Mouse (Mus musculus): ENCODE measurements at regions not wholly inside any gene's neighbourhood (a gene's known extent, or its start where the extent isn't known, plus 50 kb on each side); places are given as distances from the start of the nearest gene placed in this dataset.

DNA sequence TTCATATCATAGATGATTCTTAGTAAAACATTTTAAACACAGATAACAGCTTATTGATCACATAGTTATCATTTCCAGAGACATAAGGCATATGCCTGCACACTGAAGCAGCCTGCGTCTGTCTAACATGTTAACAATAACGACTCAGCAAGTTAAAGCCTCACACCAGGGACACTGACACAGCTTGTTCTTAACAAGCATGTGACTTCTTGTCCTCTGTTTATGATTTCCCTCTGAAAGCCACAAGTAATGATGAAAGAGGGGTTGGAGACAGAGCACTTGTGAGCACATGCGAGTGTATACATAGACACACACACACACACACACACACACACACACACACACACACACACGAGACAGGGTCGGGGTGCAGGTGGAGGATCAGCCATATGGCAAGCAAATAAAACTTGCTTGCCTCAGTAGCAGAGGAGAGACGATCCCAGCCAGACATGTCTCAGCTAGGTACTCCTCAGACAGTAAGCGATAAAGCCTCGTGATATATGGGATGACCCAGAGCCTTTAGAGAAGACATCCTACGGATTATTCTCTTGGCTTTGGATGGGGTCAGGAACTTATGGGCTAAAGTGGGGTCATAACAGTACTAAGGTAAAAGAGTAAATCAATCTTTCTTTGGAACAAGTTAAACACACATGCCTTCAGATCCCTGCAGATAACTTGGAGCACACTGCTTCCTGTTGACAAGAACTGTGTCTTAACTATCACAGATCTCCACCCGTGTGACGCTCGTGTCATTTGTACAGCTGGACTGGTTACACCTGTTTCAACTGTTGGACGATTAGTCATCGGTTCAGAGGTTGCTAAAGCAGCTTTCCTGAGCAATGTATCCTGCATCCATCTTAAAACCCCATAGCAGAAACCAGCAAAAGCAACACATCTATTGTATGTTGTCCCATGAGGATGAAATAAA, 51.4 kb upstream of the Ralgps2 start:
- DNase-seq, result no peak

- DNase-seq, result peak; percentile 77
These were observed 50.7 kb upstream of the Ralgps2 start for GRCm38 (mm10) chr1:156990112-156990511.

DNA sequence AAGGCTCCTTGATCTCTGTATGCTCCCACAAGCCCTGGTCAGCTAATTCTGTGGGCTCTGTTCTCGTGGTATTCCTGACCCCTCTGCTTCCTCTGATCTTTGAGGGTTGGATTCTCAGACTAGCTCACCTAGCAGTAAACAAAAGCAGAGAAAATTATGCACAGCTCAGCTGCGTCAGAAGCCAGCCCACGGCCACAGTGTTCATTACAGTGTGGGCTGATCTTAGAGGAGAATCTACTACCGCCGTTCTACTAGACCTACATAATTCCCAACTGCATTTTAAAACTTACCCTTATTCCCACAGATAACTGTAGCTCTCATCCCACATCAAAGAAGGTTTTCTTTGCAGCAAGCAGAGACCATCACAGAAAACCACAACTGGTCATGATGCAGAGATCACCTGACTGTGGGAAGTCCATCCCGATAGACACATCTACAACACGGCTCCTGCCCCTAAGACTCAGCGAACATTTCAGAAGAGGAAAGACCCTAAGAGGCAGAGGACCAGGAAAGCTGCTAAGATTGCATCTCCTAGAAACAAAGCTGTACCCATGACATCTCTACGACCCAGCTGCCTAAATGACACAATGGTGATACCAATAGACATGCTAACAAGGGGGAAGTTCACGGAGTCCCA, 49.8 kb upstream of the Ralgps2 start:
- DNase-seq, result no peak
